Mouse (Mus musculus): ENCODE measurements around the gene Tmem185b. TPM values are rescaled to one million over a fixed set of nuclear protein-coding genes. Genes with fewer than 3 reads are reported as not detected.
A peak's percentile ranks its signal among the peaks of the same experiment; 100 is the strongest.

The Tmem185b gene
- polyA plus RNA-seq, 1 experiment from 2014 or later = 33.2 TPM

DNA sequence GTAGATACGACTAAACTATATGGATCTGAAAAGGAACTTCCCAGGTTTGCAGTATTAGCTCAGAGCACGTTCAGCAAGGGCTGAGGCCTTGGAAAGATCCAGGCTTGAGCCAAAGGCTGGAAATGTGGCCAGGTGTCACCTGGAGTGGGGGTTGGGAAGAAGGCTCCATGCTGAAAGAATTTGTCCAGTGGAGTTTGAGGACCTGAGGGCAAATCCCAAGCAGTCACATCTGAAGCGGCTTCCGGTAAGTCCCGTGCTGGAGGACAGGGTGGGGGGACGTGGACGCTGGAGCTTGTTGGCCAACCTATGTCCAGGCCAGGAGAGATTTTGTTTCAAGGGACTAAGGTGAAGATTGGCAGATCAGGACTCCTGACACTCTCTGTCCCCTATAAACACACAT, 2.1 kb upstream of the Tmem185b start:
- peaks cover 21% of the 10 kb centered on the region for H3K9me3 ChIP-seq (ENCODE audit: low read depth, low read length)
- no peak overlapping the region for H3K4me3 ChIP-seq (ENCODE audit: low read depth, low read length)
- no peak for ATAC-seq (ENCODE audit: insufficient read depth)
- DNase-seq = no peak
- H3K27ac ChIP-seq (ENCODE audit: low read depth) = no peak overlapping the region
- H3K36me3 ChIP-seq (ENCODE audit: insufficient read depth) = peaks cover 21% of the 10 kb centered on the region
- peaks cover 12% of the 10 kb centered on the region; the same call in 1 of the 2 replicates for H3K4me1 ChIP-seq (ENCODE audit: insufficient read depth)
- 85% methylated on average over 7 of the region's 7 CpGs for WGBS
- no peak for TF ChIP-seq CTCF (IDR thresholded peaks at IDR 0.05; ENCODE audit: low read depth)
- no peak overlapping the region for H3K9ac ChIP-seq
- H3K4me2 ChIP-seq = no peak overlapping the region
- H3K27me3 ChIP-seq (ENCODE audit: insufficient read depth, low read length) = no peaks in the 10 kb centered on the region

DNA sequence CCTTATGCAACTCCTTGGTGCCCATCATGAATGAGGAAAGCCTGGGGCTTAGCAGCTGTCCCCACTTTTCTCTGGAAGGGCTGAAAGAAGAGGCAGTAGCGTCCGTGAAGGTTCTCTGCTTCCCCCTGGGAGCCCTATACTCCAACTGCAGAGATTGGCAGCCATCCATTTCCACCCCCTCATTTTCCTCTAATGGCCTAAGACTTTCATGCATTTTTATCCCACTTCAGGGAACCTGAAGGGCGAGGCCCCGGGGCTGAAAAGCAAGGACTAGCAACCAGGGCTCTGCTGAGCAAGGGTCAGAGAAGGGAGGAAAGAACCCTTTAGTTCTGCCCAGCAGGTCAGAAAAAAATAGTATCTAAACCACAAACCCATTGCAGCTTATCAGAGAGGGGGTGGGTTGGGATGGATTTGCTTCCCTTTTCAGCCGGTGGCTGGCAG, 936 bp upstream of the Tmem185b start:
- Histone ChIP-seq H3K9ac (peak overlapping the region; percentile 73), H3K27ac (ENCODE audit: low read depth) (peak overlapping the region; percentile 87; the same call in 1 of the 2 replicates), H3K4me1 (ENCODE audit: insufficient read depth) (peaks cover 9% of the 10 kb centered on the region; the same call in 1 of the 2 replicates), H3K27me3 (ENCODE audit: insufficient read depth, low read length) (no peaks in the 10 kb centered on the region), H3K4me3 (ENCODE audit: low read depth, low read length) (peak overlapping the region; percentile 60), H3K9me3 (ENCODE audit: low read depth, low read length) (peaks cover 25% of the 10 kb centered on the region), H3K36me3 (ENCODE audit: insufficient read depth) (peaks cover 27% of the 10 kb centered on the region), H3K4me2 (peak overlapping the region; percentile 95)
- DNase-seq (peak; percentile 84), ATAC-seq (ENCODE audit: insufficient read depth) (no peak)
- TF ChIP-seq CTCF (IDR thresholded peaks at IDR 0.05; ENCODE audit: low read depth) = peak; percentile 31; the same call in 1 of the 2 replicates
- 8% methylated on average over 5 of the region's 5 CpGs for WGBS

GRCm38 (mm10) chr1:119530941-119531340, 5.0 kb downstream of the Tmem185b start:
- Histone ChIP-seq H3K9ac (no peak overlapping the region), H3K27ac (ENCODE audit: low read depth) (no peak overlapping the region; the same call in 1 of the 2 replicates), H3K4me2 (no peak overlapping the region), H3K9me3 (ENCODE audit: low read depth, low read length) (peaks cover 25% of the 10 kb centered on the region), H3K4me3 (ENCODE audit: low read depth, low read length) (no peak overlapping the region), H3K4me1 (ENCODE audit: insufficient read depth) (no peaks in the 10 kb centered on the region; the same call in 1 of the 2 replicates), H3K36me3 (ENCODE audit: insufficient read depth) (peaks cover 27% of the 10 kb centered on the region), H3K27me3 (ENCODE audit: insufficient read depth, low read length) (no peaks in the 10 kb centered on the region)
- no peak for TF ChIP-seq CTCF (IDR thresholded peaks at IDR 0.05; ENCODE audit: low read depth)
- 62% methylated on average over 13 of the region's 13 CpGs for WGBS
- ATAC-seq (ENCODE audit: insufficient read depth) = no peak
- peak; percentile 69 for DNase-seq

DNA sequence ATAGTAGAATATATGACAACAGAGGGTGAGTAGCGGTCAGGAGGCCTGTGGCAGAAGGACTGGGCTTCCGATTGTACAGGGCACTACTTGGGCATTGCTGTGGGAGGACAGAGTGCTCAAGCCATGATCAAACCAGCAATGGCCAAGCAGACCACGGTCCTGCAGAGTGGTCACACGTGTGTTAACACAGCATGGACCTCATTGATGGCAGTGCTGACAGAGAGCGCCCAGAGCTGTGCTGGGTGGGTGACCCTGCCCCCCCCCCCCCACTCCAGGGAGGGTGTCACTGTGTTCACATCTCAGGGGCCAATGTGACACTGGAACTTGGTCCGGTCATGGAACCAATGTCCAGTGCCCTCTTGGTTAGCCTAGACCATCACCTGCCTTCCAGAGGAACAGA, 6.2 kb downstream of the Tmem185b start:
- Histone ChIP-seq H3K27me3 (ENCODE audit: insufficient read depth, low read length) (no peaks in the 10 kb centered on the region), H3K36me3 (ENCODE audit: insufficient read depth) (peaks cover 22% of the 10 kb centered on the region), H3K9me3 (ENCODE audit: low read depth, low read length) (peaks cover 19% of the 10 kb centered on the region), H3K4me1 (ENCODE audit: insufficient read depth) (no peaks in the 10 kb centered on the region; the same call in 1 of the 2 replicates), H3K4me3 (ENCODE audit: low read depth, low read length) (no peak overlapping the region), H3K27ac (ENCODE audit: low read depth) (no peak overlapping the region), H3K4me2 (no peak overlapping the region), H3K9ac (no peak overlapping the region)
- ATAC-seq (ENCODE audit: insufficient read depth) (no peak), DNase-seq (no peak)
- no peak for TF ChIP-seq CTCF (IDR thresholded peaks at IDR 0.05; ENCODE audit: low read depth)
- 90% methylated on average over 6 of the region's 6 CpGs for WGBS

DNA sequence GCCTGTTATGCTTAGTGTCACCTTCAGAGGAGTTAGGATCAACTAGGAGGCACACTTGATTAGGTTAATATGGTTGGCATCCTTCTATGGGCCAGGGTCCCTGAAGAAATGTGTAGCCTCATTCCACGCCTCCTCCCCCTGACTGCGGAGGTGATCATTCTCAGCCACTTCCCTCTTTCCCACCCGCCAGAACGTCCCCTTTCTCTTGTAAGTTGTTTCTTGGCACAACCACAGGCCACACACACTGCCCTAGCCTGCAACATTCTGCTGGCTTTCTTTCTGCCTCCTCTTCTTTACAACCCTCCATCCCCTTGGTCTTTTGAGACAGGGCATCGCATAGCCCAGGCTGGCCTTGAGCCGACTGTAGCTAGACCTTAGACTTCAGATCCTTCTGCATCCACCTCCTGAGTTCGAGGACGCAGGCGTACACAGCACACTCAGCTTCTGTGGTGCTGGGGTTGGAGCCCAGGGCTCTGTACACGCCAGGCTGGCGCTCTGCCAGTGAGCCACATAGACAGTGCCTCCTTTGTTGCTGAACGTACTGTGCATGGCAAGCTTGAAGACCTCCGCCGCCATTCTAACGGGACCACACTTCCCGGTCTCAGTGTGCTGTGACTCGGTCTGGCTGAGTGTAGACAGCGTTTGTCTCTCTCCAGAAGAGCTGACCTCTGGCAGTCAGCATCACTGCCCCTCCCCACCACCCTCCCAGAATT, 7.3 kb downstream of the Tmem185b start:
- peak; percentile 23 for ATAC-seq (ENCODE audit: insufficient read depth)
- 77% methylated on average over 18 of the region's 18 CpGs for WGBS
- Histone ChIP-seq H3K4me2 (no peak overlapping the region), H3K36me3 (ENCODE audit: insufficient read depth) (peaks cover 12% of the 10 kb centered on the region), H3K27me3 (ENCODE audit: insufficient read depth, low read length) (no peaks in the 10 kb centered on the region), H3K4me3 (ENCODE audit: low read depth, low read length) (no peak overlapping the region), H3K27ac (ENCODE audit: low read depth) (no peak overlapping the region; the same call in 1 of the 2 replicates), H3K9me3 (ENCODE audit: low read depth, low read length) (peaks cover 10% of the 10 kb centered on the region; the same call in 1 of the 2 replicates), H3K9ac (no peak overlapping the region), H3K4me1 (ENCODE audit: insufficient read depth) (no peaks in the 10 kb centered on the region; the same call in 1 of the 2 replicates)
- TF ChIP-seq CTCF (IDR thresholded peaks at IDR 0.05; ENCODE audit: low read depth) = no peak
- DNase-seq = peak; percentile 54

DNA sequence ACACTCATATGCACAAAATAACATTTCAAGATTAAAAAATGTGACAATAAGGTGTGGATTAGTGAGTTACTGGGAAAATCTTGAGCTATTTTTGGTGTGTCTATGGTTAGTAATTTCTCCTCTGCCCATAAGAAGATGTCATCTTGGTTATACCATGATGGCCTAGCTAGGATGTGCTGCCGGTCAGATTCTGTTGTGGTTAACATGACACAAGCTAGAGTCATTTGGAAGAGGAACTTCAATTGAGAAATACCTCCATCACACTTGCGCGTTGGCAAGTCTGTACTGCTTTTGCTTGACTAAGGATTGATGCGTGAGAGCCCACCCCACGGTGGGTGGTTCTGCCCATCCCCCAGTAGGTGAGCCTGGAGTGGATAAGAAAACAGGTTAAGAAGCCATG, 8.4 kb downstream of the Tmem185b start:
- no peak overlapping the region for H3K4me2 ChIP-seq
- no peak for TF ChIP-seq CTCF (IDR thresholded peaks at IDR 0.05; ENCODE audit: low read depth)
- peaks cover under 1% of the 10 kb centered on the region; the same call in 1 of the 2 replicates for H3K36me3 ChIP-seq (ENCODE audit: insufficient read depth)
- WGBS = 92% methylated on average over 5 of the region's 5 CpGs
- no peak overlapping the region for H3K9ac ChIP-seq
- H3K27ac ChIP-seq (ENCODE audit: low read depth) = no peak overlapping the region
- DNase-seq (no peak), ATAC-seq (ENCODE audit: insufficient read depth) (no peak)
- H3K27me3 ChIP-seq (ENCODE audit: insufficient read depth, low read length) = no peaks in the 10 kb centered on the region
- H3K4me3 ChIP-seq (ENCODE audit: low read depth, low read length) = no peak overlapping the region
- no peaks in the 10 kb centered on the region; the same call in 1 of the 2 replicates for H3K4me1 ChIP-seq (ENCODE audit: insufficient read depth)
- no peaks in the 10 kb centered on the region for H3K9me3 ChIP-seq (ENCODE audit: low read depth, low read length)

DNA sequence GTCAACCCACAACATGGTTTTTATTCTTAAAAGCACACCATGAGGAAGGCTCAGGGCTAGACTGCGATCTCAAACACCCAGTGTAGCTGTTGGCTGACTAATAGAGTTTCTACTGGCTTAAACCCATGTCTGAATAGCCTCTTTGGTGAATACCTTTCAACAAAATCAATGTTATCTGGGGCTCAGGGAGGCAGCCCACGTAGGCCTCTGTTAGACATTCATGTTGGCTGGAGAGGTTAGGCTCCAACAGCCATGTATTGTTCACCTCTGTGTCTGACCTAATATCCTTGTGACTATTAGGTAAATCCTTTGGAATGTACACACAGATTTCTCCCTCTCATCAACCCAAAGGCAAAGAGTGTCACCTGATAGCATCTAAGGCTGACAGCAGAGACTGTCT, 10.2 kb downstream of the Tmem185b start:
- no peak overlapping the region for H3K4me2 ChIP-seq
- no peaks in the 10 kb centered on the region for H3K9me3 ChIP-seq (ENCODE audit: low read depth, low read length)
- 57% methylated on average over 2 of the region's 2 CpGs for WGBS
- no peaks in the 10 kb centered on the region for H3K36me3 ChIP-seq (ENCODE audit: insufficient read depth)
- H3K9ac ChIP-seq = no peak overlapping the region
- no peak for TF ChIP-seq CTCF (IDR thresholded peaks at IDR 0.05; ENCODE audit: low read depth)
- no peak overlapping the region for H3K4me3 ChIP-seq (ENCODE audit: low read depth, low read length)
- DNase-seq (no peak), ATAC-seq (ENCODE audit: insufficient read depth) (no peak)
- H3K4me1 ChIP-seq (ENCODE audit: insufficient read depth) = peaks cover 3% of the 10 kb centered on the region; the same call in 1 of the 2 replicates
- no peak overlapping the region for H3K27ac ChIP-seq (ENCODE audit: low read depth)
- H3K27me3 ChIP-seq (ENCODE audit: insufficient read depth, low read length) = no peaks in the 10 kb centered on the region

All from lung, embryonic 14.5 days (tissue).